Mouse (Mus musculus) right cerebral cortex, adult 18-20 months (tissue): Measurements from ENCODE around the gene Lhx5.

ENCODE experiments used
- DNase-seq: peaks from one replicate; pipeline ENCODE4 v3.0.0; 2022; ENCODE audit warnings: mixed read lengths

The Lhx5 gene

GRCm38 (mm10) chr5:120431649-120432485, at the start of gene Lhx5:
Gene Lhx5 (plus strand): TSS chr5:120431699.
- DNase-seq, result peak; percentile 28

- DNase-seq, result peak; percentile 12
Measured at GRCm38 (mm10) chr5:120386361-120386760, 45.1 kb upstream of the Lhx5 start.

GRCm38 (mm10) chr5:120388765-120389164, 42.7 kb upstream of the Lhx5 start:
- no peak for DNase-seq

GRCm38 (mm10) chr5:120389973-120390372, 41.5 kb upstream of the Lhx5 start:
- DNase-seq, result no peak

- DNase-seq, result no peak
Measured at GRCm38 (mm10) chr5:120393871-120394667, 37.4 kb upstream of the Lhx5 start.

- no peak for DNase-seq
Measured at GRCm38 (mm10) chr5:120397988-120398387, 33.5 kb upstream of the Lhx5 start.

- DNase-seq, result no peak
Measured at GRCm38 (mm10) chr5:120404831-120405591, 26.5 kb upstream of the Lhx5 start.

- DNase-seq, result no peak
Measured at GRCm38 (mm10) chr5:120408933-120409332, 22.6 kb upstream of the Lhx5 start.

GRCm38 (mm10) chr5:120409385-120410378, 21.8 kb upstream of the Lhx5 start:
- DNase-seq, result peak; percentile 52

GRCm38 (mm10) chr5:120413436-120413835, 18.1 kb upstream of the Lhx5 start:
- DNase-seq, result no peak

GRCm38 (mm10) chr5:120420106-120420505, 11.4 kb upstream of the Lhx5 start:
- peak; percentile 40 for DNase-seq

GRCm38 (mm10) chr5:120424039-120424438, 7.5 kb upstream of the Lhx5 start:
- DNase-seq, result no peak

- no peak for DNase-seq
Measured at GRCm38 (mm10) chr5:120424657-120425056, 6.8 kb upstream of the Lhx5 start.

- DNase-seq, result no peak
Measured at GRCm38 (mm10) chr5:120425711-120426110, 5.8 kb upstream of the Lhx5 start.

GRCm38 (mm10) chr5:120426572-120426971, 4.9 kb upstream of the Lhx5 start:
- DNase-seq, result no peak

GRCm38 (mm10) chr5:120427451-120427938, 4.0 kb upstream of the Lhx5 start:
- no peak for DNase-seq

- no peak for DNase-seq
Measured at GRCm38 (mm10) chr5:120428189-120428838, 3.2 kb upstream of the Lhx5 start.

- DNase-seq, result no peak
Measured at GRCm38 (mm10) chr5:120428990-120429389, 2.5 kb upstream of the Lhx5 start.

GRCm38 (mm10) chr5:120429692-120430091, 1.8 kb upstream of the Lhx5 start:
- DNase-seq, result no peak

GRCm38 (mm10) chr5:120431001-120431583, 407 bp upstream of the Lhx5 start:
- no peak for DNase-seq
